Mouse (Mus musculus): ENCODE measurements around the gene Coro1a.

The Coro1a gene

GRCm38 (mm10) chr7:126707442-126708174 lies at the start of gene Coro1a:
Coro1a (minus strand) TSS chr7:126707787.
- DNase-seq = no peak

- peak; percentile 93 for DNase-seq
Measured at GRCm38 (mm10) chr7:126754866-126755265, 47.3 kb upstream of the Coro1a start.

DNA sequence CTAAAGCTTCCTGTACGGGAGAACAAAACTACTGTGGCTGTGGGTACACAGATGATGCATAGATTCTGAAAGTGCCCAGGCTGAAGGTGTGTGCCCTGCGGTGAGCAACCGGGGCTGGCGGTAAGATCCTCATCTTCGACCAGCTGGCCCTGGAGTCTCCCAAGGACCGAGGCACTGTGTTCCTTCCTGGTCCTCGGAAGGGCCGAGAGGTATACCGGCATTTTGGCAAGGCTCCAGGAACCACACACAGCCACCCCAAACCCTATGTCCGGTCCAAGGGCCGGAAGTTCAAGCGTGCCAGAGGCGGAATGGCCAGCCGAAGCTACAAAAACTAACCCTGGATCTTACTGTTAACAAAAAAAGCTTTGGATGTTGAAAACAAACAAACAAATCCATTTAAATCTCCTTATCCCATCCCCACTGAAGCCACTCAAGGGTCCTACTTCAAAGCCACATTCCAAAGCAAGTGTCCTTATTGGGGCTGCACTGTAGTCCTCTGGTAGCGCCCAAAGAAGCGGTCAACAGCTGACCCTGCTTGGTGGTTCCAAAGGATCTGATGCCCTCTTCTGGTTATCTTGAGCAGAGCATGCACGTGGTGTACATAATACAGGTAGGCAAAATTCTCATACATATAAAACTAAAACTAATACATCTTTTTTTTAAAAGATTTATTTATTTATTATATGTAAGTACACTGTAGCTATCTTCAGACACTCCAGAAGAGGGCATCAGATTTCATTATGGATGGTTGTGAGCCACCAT lies 42.2 kb upstream of the Coro1a start:
- no peak for DNase-seq

DNA sequence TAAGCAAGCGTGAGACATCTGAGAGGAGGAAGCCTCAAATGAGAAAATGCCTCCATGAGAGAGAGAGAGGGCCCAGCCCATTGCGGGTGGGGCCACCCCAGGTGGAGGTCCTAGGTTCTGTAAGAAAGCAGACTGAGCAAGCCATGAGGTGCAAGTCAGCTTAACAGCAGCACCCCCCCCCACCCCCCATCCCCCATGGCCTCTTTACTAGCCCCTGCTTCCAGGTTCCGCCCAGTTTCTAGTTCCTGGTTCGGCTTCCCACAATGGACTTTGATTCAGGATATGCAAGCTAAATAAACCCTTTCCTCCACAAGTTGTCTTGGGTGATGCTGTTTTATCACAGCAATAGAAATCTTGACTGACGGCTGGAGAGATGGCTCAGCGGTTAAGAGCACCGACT lies 41.2 kb upstream of the Coro1a start:
- no peak for DNase-seq

DNA sequence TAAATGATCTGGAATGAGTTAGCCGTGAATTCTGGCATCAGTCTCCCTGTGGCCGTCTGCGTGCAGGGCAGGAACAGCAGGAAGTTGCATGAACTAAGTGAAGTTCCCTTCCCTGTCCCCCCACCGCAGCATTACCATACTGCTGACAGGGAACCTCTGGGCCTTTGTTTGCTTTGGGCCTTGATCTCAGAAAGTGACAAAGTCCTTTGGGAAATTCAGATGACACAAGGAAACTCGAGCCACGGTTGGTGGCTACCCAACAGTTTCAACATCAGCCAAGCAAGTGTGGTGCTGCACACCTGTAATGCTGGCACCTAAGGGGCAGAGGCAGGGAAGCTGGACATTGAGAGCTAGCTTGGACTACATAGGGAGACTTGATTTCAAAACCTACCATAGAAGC lies 39.2 kb upstream of the Coro1a start:
- DNase-seq = no peak

DNA sequence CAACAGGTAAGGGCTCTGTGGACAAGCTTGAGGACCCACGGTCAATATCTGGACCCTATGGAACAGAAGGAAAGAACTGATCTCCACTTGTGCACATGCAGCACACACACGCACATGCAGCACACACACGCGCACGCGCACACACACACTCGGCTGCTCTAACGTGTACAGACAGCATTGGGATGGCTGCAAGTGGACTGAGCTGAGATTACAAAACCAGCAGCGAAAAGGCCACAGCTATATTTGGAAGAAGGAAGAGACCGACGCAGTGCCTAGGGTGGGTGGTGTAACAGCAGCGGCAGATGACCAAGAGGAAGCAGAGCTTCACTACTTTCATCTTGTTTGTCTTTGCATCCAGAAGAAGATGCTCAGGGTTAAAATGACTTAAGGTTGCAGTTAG lies 38.5 kb upstream of the Coro1a start:
- no peak for DNase-seq

DNA sequence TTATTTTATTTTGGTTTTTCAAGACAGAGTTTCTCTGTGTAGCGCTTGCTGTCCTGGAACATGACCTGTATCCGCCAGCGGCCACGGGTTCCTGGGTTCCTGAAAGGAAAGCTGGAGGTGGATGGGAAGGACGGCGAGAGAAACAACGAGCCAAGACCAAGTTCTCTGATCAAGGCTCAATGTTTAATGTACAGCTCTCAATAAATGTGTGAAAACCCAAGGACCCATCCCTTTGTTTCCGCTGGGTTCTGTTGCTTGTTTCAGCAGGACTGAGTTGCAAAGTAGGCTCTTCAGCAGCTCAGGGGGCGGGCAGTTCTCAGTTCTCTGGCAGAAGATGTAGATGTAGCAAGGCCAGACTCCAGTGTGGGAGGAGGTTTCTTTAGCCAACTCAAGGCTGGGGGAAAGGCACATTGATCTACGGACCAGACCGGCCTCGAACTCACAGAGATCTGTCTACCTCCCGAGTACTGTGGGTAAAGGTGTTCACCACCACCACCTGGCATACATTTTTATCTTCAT lies 34.4 kb upstream of the Coro1a start:
- DNase-seq = no peak

GRCm38 (mm10) chr7:126741452-126741851 lies 33.9 kb upstream of the Coro1a start:
- DNase-seq = no peak

DNA sequence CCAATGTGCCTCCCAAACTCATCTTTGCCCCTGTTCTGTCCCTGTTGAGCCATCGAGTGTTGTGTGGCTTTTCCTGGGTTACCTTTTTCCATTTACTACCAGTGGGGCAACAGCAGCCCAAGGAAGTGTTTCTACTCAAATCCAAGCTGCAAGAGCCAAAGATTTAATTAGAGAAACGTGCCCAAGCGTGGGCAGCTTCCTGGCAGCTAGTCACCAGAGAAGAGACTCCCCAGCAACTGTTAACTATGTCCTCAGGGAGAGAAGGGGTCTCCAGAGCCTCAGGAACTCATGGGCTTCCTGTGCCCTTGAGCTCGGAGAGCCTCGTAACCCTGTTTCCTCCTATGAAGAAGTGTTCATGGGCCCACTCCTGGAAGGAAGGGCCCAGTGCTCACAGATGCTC lies 33.4 kb upstream of the Coro1a start:
- DNase-seq = no peak

- DNase-seq = no peak
Measured at GRCm38 (mm10) chr7:126740132-126740735, 32.6 kb upstream of the Coro1a start.

DNA sequence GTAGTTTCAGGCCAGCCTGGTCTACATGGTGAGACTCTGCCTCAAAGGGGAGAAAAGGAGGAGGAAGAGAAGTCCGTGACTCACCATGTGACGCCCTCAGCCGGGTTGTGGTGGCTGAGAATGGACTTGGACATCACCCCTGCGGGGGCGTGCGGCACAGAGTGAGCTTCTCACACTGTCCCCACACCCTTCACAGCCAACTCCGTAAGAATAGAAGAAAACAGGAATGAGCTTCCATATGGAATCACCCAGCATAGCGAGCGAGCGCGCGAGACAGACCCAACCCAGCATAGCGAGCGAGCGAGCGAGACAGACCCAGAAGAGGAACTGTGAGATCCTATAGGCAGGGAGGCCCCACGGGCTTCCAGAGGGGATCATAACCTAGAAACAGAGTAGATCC lies 32.0 kb upstream of the Coro1a start:
- no peak for DNase-seq

DNA sequence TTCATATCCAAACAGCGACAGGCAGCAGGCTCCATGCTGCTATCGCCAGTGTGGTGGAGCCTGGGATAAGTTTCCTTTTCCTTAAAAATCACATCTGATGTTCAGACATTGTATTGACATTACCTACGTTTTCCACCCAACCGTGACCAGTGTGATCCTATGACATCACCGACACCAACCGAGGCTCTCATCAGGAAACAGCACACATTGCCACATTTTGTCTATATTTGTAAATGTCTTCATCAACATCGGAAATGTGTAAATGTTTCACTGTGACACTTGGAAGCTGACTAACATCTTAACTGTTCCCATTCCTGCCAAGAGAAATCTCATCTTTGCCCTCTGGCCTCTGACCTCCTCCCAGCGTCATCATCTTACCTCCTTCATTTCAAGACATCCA lies 28.5 kb upstream of the Coro1a start:
- no peak for DNase-seq

GRCm38 (mm10) chr7:126730256-126730789 lies 22.7 kb upstream of the Coro1a start:
- peak; percentile 68 for DNase-seq

DNA sequence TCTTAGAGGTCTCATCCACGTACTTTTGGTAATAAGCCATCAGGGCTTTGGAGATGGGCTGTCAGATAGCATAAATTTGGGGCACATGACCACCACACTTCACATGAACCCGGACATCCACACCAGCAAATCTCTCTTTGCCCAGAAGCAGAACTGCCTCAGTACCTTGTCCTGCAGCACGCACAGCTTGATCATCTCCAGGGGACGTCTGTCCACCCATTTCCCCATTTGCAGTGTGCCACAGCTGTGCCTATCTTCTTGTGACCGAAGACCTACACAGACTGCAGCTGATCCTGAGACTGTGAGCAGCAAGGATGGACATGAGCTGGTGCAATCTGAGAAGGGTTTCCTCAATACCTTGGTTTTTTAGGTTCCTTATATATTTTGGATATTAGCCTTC lies 18.1 kb upstream of the Coro1a start:
- DNase-seq = no peak

- no peak for DNase-seq
Measured at GRCm38 (mm10) chr7:126725077-126725476, 17.5 kb upstream of the Coro1a start.

DNA sequence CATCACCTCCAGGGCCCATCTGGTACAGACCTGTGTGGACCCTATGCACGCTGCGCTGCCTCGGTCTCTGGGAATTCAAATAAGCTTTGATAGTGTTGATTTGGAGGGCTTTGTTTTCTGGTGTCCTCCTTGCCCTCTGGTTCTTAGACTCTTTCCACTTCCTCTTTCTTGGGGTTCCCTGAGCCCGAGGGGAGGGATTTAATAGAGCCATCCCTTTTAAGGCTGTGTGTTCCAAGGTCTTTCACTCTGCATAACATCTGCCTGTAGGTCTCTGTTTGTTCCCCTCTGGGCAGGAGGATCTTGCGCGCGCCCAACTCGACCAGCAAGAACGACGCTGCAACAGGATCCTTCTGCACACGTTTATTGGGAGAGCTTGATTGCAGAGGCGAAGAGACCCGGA lies 14.0 kb upstream of the Coro1a start:
- DNase-seq = no peak

- no peak for DNase-seq
Measured at GRCm38 (mm10) chr7:126718787-126719337, 11.3 kb upstream of the Coro1a start.

GRCm38 (mm10) chr7:126717566-126717965 lies 10.0 kb upstream of the Coro1a start:
- peak; percentile 59 for DNase-seq

DNA sequence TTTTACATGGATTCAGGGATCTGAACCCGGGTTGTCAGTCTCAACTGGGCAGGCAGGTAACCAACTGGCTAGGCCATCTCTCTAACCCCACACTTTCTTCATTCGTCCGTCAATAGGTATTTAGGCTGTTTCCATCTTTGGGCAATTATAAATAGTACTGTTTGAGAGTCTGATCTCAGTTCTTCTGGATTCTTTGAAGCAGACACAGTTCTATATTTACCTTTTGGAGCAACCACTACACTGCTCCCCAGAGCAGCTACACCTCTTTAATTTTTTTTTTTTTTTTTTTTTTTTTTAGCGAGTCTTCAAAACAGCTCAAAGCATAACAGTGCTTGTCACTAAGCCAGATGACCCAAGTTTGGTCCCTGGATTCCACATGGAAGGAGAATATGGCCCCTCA lies 8.1 kb upstream of the Coro1a start:
- DNase-seq = no peak

DNA sequence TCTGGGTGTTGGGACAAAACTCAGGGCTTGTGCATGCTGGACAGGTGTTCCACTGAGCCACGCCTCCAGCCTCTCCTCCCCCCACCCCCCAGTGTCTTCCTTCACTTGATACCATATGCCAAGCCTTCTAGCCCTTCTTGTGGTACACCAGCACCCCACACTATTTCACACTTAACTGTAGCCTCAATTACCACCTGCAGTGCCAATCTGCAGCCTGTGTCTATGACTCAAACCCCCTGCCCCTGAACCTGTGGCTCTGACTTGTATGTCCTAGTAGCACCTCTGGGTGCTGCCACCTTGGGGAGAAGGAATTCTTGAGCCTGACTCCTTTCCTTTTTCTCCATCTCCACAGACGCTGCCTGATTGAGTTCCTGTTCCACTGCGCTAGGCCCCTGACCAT lies 4.3 kb upstream of the Coro1a start:
- DNase-seq = no peak

- no peak for DNase-seq
Measured at GRCm38 (mm10) chr7:126710266-126710665, 2.7 kb upstream of the Coro1a start.

- DNase-seq = no peak
Measured at GRCm38 (mm10) chr7:126708175-126708952, 777 bp upstream of the Coro1a start.

Data from lung, postnatal 10 days (tissue).